Mouse (Mus musculus) thymus, adult 2 months (tissue): Measurements from ENCODE around the gene Cept1.

ENCODE experiments used
- CTCF ChIP-seq: fragments of 200-500 bp; IDR thresholded peaks from 2 replicates; pipeline ENCODE4 v1.5.1; 2012; ENCODE audit warnings: mild to moderate bottlenecking, control low read depth, low read length, moderate library complexity, borderline replicate concordance; ENCODE audit not compliant: control insufficient read depth, poor library complexity, insufficient read depth; ENCODE audit errors: extremely low read depth
- POLR2A ChIP-seq: fragments of 200-500 bp; IDR thresholded peaks from 2 replicates; pipeline ENCODE4 v1.6.1; 2012; ENCODE audit warnings: mild to moderate bottlenecking, low read length, control low read depth, moderate library complexity; ENCODE audit not compliant: control insufficient read depth, poor library complexity, insufficient read depth; ENCODE audit errors: extremely low read depth

GRCm38 (mm10) chr3:106474210-106474609, 73.4 kb downstream of the Cept1 start:
- TF ChIP-seq CTCF (no peak), POLR2A (no peak)
